Mouse (Mus musculus): ENCODE measurements around the gene Mmgt2. TPM values are rescaled to one million over a fixed set of nuclear protein-coding genes. Genes with fewer than 3 reads are reported as not detected.

Gene Mmgt2
- polyA plus RNA-seq (2014; fragmentation: Illumina TruSeq; extraction: RNeasy Lipid Tissue Mini Kit (QIAGEN cat#74804); ENCODE audit: low read depth, low replicate concordance), result 53.6 TPM

GRCm38 (mm10) chr11:62648591-62649391 is at the start of gene Mmgt2:
TSS of gene Mmgt2 (plus strand) at chr11:62648664.

GRCm38 (mm10) chr11:62647661-62648590 is 538 bp upstream of the Mmgt2 start, which contains the start of gene Lrrc75a:
TSS of gene Lrrc75a (minus strand) at chr11:62648523.

Other genes with a start within 250 kb of the Mmgt2 start
- gene Pigl, start 190.2 kb upstream of the Mmgt2 start, polyA plus RNA-seq (2014; fragmentation: Illumina TruSeq; extraction: RNeasy Lipid Tissue Mini Kit (QIAGEN cat#74804); ENCODE audit: low read depth, low replicate concordance), result 11.2 TPM
- gene Ncor1, start 190.1 kb upstream of the Mmgt2 start, polyA plus RNA-seq (2014; fragmentation: Illumina TruSeq; extraction: RNeasy Lipid Tissue Mini Kit (QIAGEN cat#74804); ENCODE audit: low read depth, low replicate concordance), result 102 TPM
- gene Cenpv, start 109.4 kb upstream of the Mmgt2 start, polyA plus RNA-seq (2014; fragmentation: Illumina TruSeq; extraction: RNeasy Lipid Tissue Mini Kit (QIAGEN cat#74804); ENCODE audit: low read depth, low replicate concordance), result 33.3 TPM
- 1,871 TPM for gene Ubb, start 97.5 kb upstream of the Mmgt2 start, polyA plus RNA-seq (2014; fragmentation: Illumina TruSeq; extraction: RNeasy Lipid Tissue Mini Kit (QIAGEN cat#74804); ENCODE audit: low read depth, low replicate concordance)
- 8.3 TPM for gene Trpv2, start 74.2 kb upstream of the Mmgt2 start, polyA plus RNA-seq (2014; fragmentation: Illumina TruSeq; extraction: RNeasy Lipid Tissue Mini Kit (QIAGEN cat#74804); ENCODE audit: low read depth, low replicate concordance)
- 8.2 TPM for gene Lrrc75a, start 141 bp upstream of the Mmgt2 start, polyA plus RNA-seq (2014; fragmentation: Illumina TruSeq; extraction: RNeasy Lipid Tissue Mini Kit (QIAGEN cat#74804); ENCODE audit: low read depth, low replicate concordance)
- 2.7 TPM for gene Zfp287, start 83.2 kb downstream of the Mmgt2 start, polyA plus RNA-seq (2014; fragmentation: Illumina TruSeq; extraction: RNeasy Lipid Tissue Mini Kit (QIAGEN cat#74804); ENCODE audit: low read depth, low replicate concordance)
- not detected for gene Gm10428, start 104.4 kb downstream of the Mmgt2 start, polyA plus RNA-seq (2014; fragmentation: Illumina TruSeq; extraction: RNeasy Lipid Tissue Mini Kit (QIAGEN cat#74804); ENCODE audit: low read depth, low replicate concordance)
- 2.2 TPM for gene Zfp286, start 140.8 kb downstream of the Mmgt2 start, polyA plus RNA-seq (2014; fragmentation: Illumina TruSeq; extraction: RNeasy Lipid Tissue Mini Kit (QIAGEN cat#74804); ENCODE audit: low read depth, low replicate concordance)
- gene Trim16, start 171.6 kb downstream of the Mmgt2 start, polyA plus RNA-seq (2014; fragmentation: Illumina TruSeq; extraction: RNeasy Lipid Tissue Mini Kit (QIAGEN cat#74804); ENCODE audit: low read depth, low replicate concordance), result 7.1 TPM
- 3.0 TPM for gene Fbxw10, start 198.4 kb downstream of the Mmgt2 start, polyA plus RNA-seq (2014; fragmentation: Illumina TruSeq; extraction: RNeasy Lipid Tissue Mini Kit (QIAGEN cat#74804); ENCODE audit: low read depth, low replicate concordance)
- 86.3 TPM for gene Tvp23b, start 230.8 kb downstream of the Mmgt2 start, polyA plus RNA-seq (2014; fragmentation: Illumina TruSeq; extraction: RNeasy Lipid Tissue Mini Kit (QIAGEN cat#74804); ENCODE audit: low read depth, low replicate concordance)

Measured in adipose tissue, adult 10 weeks (tissue).